Mouse (Mus musculus): Measurements from ENCODE around the gene Utp15. TPM values are rescaled to one million over a fixed set of nuclear protein-coding genes. Genes with fewer than 3 reads are reported as not detected.

The Utp15 gene
- polyA plus RNA-seq, 1 experiment from 2014 or later: 26.7 TPM

DNA sequence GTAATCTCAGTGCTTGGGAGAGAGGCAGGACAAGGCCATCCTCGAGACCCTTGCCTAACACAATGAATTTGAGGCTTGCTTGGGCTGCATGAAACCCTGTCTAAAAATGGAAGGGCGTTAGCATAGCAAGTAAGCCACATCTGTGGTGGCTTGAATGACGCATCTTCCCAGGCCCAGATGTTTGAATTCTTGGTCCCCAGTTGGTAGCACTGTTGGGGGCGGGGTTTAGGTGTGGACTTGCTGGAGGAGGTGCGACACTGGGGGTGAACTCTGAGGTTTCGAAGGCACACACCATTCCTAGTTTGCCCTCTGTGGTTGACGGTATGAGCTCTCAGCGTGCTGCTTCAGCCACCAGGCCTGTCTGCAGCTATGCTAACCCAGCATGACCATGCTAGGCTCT, 28.9 kb upstream of the Utp15 start:
- no peaks in the 10 kb centered on the region for H3K4me1 ChIP-seq
- no peaks in the 10 kb centered on the region for H3K9me3 ChIP-seq (replicated peaks)
- no peak overlapping the region for H3K9ac ChIP-seq (replicated peaks)
- H3K27ac ChIP-seq (replicated peaks): no peak overlapping the region
- no peak overlapping the region for H3K4me3 ChIP-seq (replicated peaks)
- H3K27me3 ChIP-seq (replicated peaks): no peaks in the 10 kb centered on the region
- H3K4me2 ChIP-seq: no peak overlapping the region
- no peak for ATAC-seq (ENCODE audit: low FRiP score)
- 88% methylated on average over 8 of the region's 8 CpGs for WGBS
- no peaks in the 10 kb centered on the region for H3K36me3 ChIP-seq

DNA sequence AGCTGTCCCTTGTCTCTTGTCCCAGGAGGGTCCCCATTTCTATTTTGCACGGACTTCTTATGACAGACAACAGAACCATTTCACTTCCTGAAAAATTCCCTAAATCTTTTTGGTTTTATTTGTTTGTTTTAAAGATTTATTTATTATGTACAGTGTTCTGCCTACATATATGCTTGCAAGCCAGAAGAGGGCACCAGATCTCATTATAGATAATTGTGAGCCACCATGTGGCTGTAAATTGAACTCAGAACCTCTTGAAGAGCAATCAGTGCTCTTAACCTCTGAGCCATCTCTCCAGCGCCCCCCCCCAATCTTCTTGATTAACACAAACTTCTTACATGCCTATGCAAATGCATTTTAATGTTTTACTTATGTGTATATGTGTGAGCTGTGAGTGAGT, 27.9 kb upstream of the Utp15 start:
- no peak overlapping the region for H3K4me3 ChIP-seq (replicated peaks)
- no peaks in the 10 kb centered on the region for H3K4me1 ChIP-seq
- H3K36me3 ChIP-seq: no peaks in the 10 kb centered on the region
- H3K27me3 ChIP-seq (replicated peaks): no peaks in the 10 kb centered on the region
- no peak overlapping the region for H3K27ac ChIP-seq (replicated peaks)
- no peaks in the 10 kb centered on the region for H3K9me3 ChIP-seq (replicated peaks)
- 58% methylated on average over 2 of the region's 2 CpGs for WGBS
- H3K4me2 ChIP-seq: no peak overlapping the region
- no peak for ATAC-seq (ENCODE audit: low FRiP score)
- H3K9ac ChIP-seq (replicated peaks): no peak overlapping the region

DNA sequence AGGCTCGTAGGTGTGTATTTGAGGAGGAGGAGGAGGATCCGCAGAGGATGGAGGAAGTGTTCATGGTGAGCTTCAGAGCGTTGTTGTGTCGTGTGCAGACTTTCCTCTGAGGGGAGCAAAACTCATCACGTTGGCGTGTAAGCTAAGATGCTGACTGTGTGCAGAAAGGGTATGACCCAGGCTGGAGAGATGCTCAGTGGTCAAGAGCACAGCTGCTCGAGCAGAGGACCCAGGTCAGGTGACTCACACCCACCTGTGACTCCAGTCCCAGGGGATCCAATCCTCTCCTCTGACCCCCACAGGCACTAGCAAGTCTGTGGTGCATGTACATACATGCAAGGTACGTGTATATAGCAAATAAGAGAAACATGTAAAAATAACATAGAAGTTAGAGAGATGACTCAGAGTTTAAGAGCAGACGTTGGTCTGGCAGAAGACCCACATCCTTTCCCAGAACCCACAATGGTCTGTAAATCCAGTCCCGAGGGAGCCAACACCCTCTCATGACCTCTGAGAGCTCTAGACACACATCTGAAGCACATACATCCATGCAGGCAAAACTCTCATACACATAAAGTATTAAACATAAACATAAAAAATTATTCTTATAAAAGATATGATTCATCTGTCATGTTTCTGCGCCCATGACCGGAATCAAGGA, 18.3 kb upstream of the Utp15 start:
- no peak overlapping the region for H3K4me2 ChIP-seq
- no peaks in the 10 kb centered on the region for H3K4me1 ChIP-seq
- H3K36me3 ChIP-seq: no peaks in the 10 kb centered on the region
- no peak for ATAC-seq (ENCODE audit: low FRiP score)
- H3K27ac ChIP-seq (replicated peaks): no peak overlapping the region
- no peak overlapping the region for H3K4me3 ChIP-seq (replicated peaks)
- no peaks in the 10 kb centered on the region for H3K27me3 ChIP-seq (replicated peaks)
- H3K9ac ChIP-seq (replicated peaks): no peak overlapping the region
- 82% methylated on average over 12 of the region's 12 CpGs for WGBS
- no peaks in the 10 kb centered on the region for H3K9me3 ChIP-seq (replicated peaks)

DNA sequence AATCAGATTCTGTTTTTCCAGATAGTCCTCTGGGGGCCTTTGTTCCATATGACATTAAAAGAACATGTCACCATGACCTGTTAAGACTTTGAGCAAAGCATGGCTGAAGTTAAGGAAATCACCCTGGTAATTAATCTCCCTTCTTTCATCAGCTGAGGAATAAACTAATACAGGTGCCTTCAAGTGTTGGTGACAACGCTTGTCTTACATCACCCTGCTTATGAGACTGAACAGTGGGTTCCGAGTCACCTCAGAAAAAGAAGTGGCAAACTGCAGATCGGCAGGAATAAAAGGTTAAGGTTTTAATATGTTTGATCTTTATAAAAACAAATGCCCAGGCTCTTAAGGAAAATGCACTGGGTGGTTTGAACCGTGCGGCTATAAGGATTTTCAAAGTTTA, 16.8 kb upstream of the Utp15 start, which contains the start of gene Gm21976:
Gm21976 (plus strand) TSS at position 202 of the 400 bp plus-strand sequence.
- ATAC-seq (ENCODE audit: low FRiP score): no peak
- Histone ChIP-seq H3K4me1 (no peaks in the 10 kb centered on the region), H3K4me3 (replicated peaks) (no peak within 1 kb of the TSS), H3K9ac (replicated peaks) (no peak within 1 kb of the TSS), H3K36me3 (peaks cover 7% of the 10 kb centered on the region), H3K9me3 (replicated peaks) (no peaks in the 10 kb centered on the region), H3K27ac (replicated peaks) (no peak within 1 kb of the TSS), H3K4me2 (no peak within 1 kb of the TSS), H3K27me3 (replicated peaks) (no peaks in the 10 kb centered on the region)
- 89% methylated on average over 5 of the region's 5 CpGs for WGBS

DNA sequence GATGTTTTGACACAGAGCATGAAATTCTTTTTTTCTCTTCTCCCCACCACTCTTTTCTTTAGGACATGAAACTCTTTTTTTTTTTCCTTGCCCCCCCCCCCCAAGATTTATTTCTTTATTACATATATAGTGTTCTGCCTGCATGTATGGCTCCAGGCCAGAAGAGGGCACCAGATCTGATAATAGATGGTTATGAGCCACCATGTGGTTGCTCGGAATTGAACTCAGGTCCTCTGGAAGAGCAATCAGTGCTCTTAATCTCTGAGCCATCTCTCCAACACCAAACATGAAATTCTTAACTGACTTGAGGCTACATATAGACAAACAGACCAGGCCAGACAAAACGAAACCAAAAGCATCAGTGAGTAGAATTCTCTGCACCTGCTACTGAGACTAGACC, 14.7 kb upstream of the Utp15 start:
- no peaks in the 10 kb centered on the region for H3K9me3 ChIP-seq (replicated peaks)
- WGBS: 92% methylated on average over 2 of the region's 2 CpGs
- no peak overlapping the region for H3K4me3 ChIP-seq (replicated peaks)
- no peaks in the 10 kb centered on the region for H3K4me1 ChIP-seq
- H3K27ac ChIP-seq (replicated peaks): no peak overlapping the region
- H3K4me2 ChIP-seq: no peak overlapping the region
- peaks cover 27% of the 10 kb centered on the region for H3K36me3 ChIP-seq
- H3K9ac ChIP-seq (replicated peaks): no peak overlapping the region
- no peaks in the 10 kb centered on the region for H3K27me3 ChIP-seq (replicated peaks)
- no peak for ATAC-seq (ENCODE audit: low FRiP score)

DNA sequence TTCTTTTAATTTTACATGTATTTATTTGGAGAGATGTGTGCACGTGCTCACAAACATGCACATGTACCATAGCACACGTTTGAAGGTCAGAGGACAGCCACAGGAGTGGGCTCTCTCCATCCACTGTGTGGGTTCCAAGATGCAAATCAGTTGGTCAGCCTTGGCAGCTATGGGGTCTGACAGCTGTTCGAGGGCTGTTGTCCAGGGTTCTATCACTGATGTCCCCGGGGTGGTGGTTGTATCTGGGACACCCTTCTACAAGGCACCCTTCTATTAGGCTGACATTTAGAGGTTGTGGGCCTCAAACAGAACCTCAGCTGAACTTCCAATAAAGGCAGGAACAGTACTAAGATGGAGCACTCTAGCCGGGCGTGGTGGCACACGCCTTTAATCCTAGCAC, 13.4 kb upstream of the Utp15 start:
- no peak overlapping the region for H3K4me3 ChIP-seq (replicated peaks)
- no peak overlapping the region for H3K9ac ChIP-seq (replicated peaks)
- H3K4me1 ChIP-seq: no peaks in the 10 kb centered on the region
- no peak for ATAC-seq (ENCODE audit: low FRiP score)
- no peak overlapping the region for H3K4me2 ChIP-seq
- no peaks in the 10 kb centered on the region for H3K27me3 ChIP-seq (replicated peaks)
- no peaks in the 10 kb centered on the region for H3K9me3 ChIP-seq (replicated peaks)
- 87% methylated on average over 7 of the region's 7 CpGs for WGBS
- no peak overlapping the region for H3K27ac ChIP-seq (replicated peaks)
- peaks cover 38% of the 10 kb centered on the region for H3K36me3 ChIP-seq

DNA sequence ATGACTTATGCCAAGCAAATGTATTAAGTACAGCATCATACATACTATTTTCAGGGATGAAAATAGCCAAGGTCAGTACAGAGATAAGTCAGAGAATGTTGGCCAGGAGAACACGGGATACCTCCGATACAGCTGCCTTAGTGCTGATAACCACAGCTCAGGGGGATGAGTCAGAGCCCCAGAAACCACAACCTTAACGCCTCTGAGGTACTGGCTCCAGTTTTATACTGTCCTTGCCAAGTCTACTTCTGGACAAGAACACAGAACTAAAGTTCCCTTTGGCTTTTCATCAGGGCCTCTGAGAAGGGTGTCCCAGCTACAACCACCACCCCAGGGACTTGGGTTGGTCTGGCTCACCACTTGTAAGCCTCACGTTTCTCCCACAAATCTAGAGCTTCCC, 12.8 kb upstream of the Utp15 start:
- no peak overlapping the region for H3K9ac ChIP-seq (replicated peaks)
- no peak for ATAC-seq (ENCODE audit: low FRiP score)
- H3K27ac ChIP-seq (replicated peaks): no peak overlapping the region
- no peak overlapping the region for H3K4me3 ChIP-seq (replicated peaks)
- no peaks in the 10 kb centered on the region for H3K27me3 ChIP-seq (replicated peaks)
- WGBS: 81% methylated on average over 4 of the region's 4 CpGs
- no peaks in the 10 kb centered on the region for H3K9me3 ChIP-seq (replicated peaks)
- no peak overlapping the region for H3K4me2 ChIP-seq
- H3K4me1 ChIP-seq: no peaks in the 10 kb centered on the region
- peaks cover 43% of the 10 kb centered on the region for H3K36me3 ChIP-seq

DNA sequence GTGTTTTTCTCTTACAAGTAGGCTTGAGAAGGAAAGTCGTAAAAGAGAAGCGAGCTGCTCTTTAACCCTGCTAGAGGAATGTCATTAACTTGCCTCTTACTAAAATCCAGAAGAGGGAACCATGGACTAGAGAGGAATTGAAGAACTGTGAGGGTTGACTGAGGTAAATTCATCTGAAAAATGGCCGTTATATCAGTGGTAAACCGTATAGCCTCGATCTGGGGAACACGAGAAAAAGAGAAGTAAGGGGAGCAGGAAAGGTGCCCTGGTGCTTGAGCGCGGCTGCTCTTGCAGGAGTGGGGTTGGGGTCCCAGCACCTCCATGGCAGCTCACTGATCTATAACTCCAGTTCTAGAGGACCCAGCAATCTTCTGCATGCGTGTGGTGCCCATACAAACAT, 11.2 kb upstream of the Utp15 start:
- no peak overlapping the region for H3K9ac ChIP-seq (replicated peaks)
- H3K27ac ChIP-seq (replicated peaks): no peak overlapping the region
- no peak for ATAC-seq (ENCODE audit: low FRiP score)
- H3K36me3 ChIP-seq: peaks cover 53% of the 10 kb centered on the region
- 92% methylated on average over 9 of the region's 9 CpGs for WGBS
- no peaks in the 10 kb centered on the region for H3K27me3 ChIP-seq (replicated peaks)
- no peak overlapping the region for H3K4me2 ChIP-seq
- no peaks in the 10 kb centered on the region for H3K4me1 ChIP-seq
- no peaks in the 10 kb centered on the region for H3K9me3 ChIP-seq (replicated peaks)
- H3K4me3 ChIP-seq (replicated peaks): no peak overlapping the region

DNA sequence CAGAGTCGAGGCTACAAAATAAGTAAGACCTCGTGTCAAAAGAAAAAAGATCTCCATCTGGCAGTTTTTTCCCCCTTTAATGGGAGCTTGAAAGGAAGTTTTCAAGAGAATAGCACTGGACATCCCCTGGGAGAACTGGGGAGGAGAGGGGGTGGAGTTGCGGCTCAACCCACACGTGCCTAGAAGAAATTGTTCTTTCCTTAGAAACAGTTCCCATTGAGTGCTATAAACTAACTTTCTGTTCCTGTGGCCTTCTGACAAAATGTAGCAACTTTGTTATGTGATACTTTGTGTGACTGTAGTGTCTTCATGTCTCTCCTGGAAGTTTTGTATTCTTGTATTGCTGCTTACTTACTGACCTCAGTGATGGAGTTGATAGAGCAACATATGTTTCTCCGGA, 1.3 kb upstream of the Utp15 start:
- 23% methylated on average over 5 of the region's 5 CpGs for WGBS
- ATAC-seq (ENCODE audit: low FRiP score): no peak
- no peak overlapping the region for H3K27ac ChIP-seq (replicated peaks)

DNA sequence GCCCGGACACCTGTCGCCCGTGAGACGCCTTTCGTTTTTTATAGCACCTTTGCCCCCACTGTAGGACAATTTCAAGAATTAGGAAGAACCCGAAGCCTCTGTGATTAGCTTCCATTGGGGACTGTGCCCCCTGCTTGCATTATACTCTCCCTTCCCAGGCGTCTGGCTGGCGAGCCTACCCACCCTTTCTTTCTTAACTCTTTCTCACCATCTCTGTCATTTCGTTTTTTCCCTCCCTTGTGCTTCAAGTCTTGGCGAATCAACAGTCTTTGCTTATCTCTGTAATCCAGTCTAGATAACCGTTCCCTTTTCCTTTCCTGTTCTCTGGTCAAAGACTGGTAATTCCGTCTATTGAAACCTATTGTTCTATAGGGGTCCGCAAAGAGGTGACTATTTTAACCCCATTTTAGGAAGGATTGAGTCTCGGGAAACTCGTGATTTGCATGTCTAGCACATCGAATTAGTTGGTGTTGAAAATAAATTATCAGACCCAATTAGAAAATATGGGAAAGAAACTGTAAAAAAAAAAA, 682 bp upstream of the Utp15 start:
- Histone ChIP-seq H3K27me3 (replicated peaks) (no peaks in the 10 kb centered on the region), H3K27ac (replicated peaks) (peak overlapping the region; percentile 91)

More for the DNA sequence above, 1.3 kb upstream of the Utp15 start:
- Histone ChIP-seq H3K9me3 (replicated peaks) (no peaks in the 10 kb centered on the region), H3K36me3 (peaks cover 24% of the 10 kb centered on the region), H3K4me2 (peak overlapping the region; percentile 93), H3K9ac (replicated peaks) (peak overlapping the region; percentile 81), H3K27me3 (replicated peaks) (no peaks in the 10 kb centered on the region), H3K4me3 (replicated peaks) (peak overlapping the region; percentile 75), H3K4me1 (peaks cover 23% of the 10 kb centered on the region)

DNA sequence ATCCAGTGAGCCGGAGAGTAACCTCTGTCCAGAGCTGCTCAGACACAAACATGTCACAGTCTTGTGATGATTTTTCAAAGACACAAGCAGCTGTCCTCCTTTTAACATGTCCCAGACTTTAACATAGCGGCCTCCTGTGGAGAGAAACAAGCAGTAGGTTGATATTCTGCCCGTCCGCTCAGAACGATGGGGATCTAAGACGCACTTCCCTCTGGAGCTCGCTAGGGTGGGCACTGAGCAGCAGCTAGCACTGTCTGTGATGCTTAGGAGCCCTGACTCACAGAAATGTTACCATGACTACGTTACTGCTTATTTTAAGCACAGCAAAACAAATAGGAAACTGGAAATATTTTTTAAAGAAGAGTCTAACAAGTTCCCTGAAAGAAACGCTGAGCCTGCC, 7.9 kb downstream of the Utp15 start:
- 81% methylated on average over 9 of the region's 9 CpGs for WGBS
- Histone ChIP-seq H3K4me3 (replicated peaks) (no peak overlapping the region), H3K4me1 (no peaks in the 10 kb centered on the region), H3K9ac (replicated peaks) (no peak overlapping the region), H3K9me3 (replicated peaks) (no peaks in the 10 kb centered on the region), H3K27me3 (replicated peaks) (no peaks in the 10 kb centered on the region), H3K4me2 (no peak overlapping the region), H3K27ac (replicated peaks) (no peak overlapping the region), H3K36me3 (peaks cover 77% of the 10 kb centered on the region)
- no peak for ATAC-seq (ENCODE audit: low FRiP score)

More for the DNA sequence above, 682 bp upstream of the Utp15 start:
- Histone ChIP-seq H3K9ac (replicated peaks) (peak overlapping the region; percentile 81), H3K9me3 (replicated peaks) (no peaks in the 10 kb centered on the region), H3K4me3 (replicated peaks) (peak overlapping the region; percentile 75), H3K4me1 (peaks cover 23% of the 10 kb centered on the region), H3K36me3 (peaks cover 22% of the 10 kb centered on the region), H3K4me2 (peak overlapping the region; percentile 93)
- 1% methylated on average over 16 of the region's 16 CpGs for WGBS
- ATAC-seq (ENCODE audit: low FRiP score): peak; percentile 62

DNA sequence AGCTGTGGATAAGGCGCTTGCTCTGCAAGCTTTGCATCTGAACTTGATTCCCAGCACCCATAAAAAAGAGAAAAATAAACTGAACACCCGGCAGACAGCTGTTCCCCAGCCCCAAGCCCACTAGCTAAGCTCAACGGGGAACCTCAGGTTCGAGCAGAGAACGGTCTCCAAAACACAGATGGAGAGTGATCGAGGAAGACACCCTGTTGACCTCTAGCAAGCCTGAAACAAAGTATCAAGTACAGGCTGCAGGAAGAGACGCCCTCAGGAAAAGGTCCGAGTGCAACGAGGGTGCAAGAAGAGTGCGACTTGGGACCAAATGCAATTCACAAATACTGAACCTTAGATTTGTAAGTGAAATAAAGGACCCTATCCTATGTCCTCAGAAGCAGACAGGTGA, 13.2 kb downstream of the Utp15 start:
- H3K36me3 ChIP-seq: peaks cover 67% of the 10 kb centered on the region

More for the DNA sequence above, 13.2 kb downstream of the Utp15 start:
- Histone ChIP-seq H3K4me2 (no peak overlapping the region), H3K9ac (replicated peaks) (no peak overlapping the region), H3K9me3 (replicated peaks) (no peaks in the 10 kb centered on the region), H3K27ac (replicated peaks) (no peak overlapping the region), H3K4me3 (replicated peaks) (no peak overlapping the region), H3K4me1 (0 out of 2 replicates have a peak, but pooled peaks cover under 1% of the 10 kb centered on the region), H3K27me3 (replicated peaks) (no peaks in the 10 kb centered on the region)
- ATAC-seq (ENCODE audit: low FRiP score): no peak
- 93% methylated on average over 10 of the region's 10 CpGs for WGBS

All from neural tube, embryonic 15.5 days (tissue).